Mouse (Mus musculus) stomach, embryonic 15.5 days (tissue): ENCODE results near the gene Olfr665. TPM values are rescaled to one million over a fixed set of nuclear protein-coding genes. Genes with fewer than 3 reads are reported as not detected.

Source experiments
- polyA plus RNA-seq: library from polyadenylated mRNA; unstranded; fragments of >200 nt; fragmentation: Nextera tagmentation; extraction: Ambion mirVana; gene quantifications from 2 replicates; pipeline ENCODE4 v1.2.1, GENCODE M21; 2015

Olfr665 gene
- polyA plus RNA-seq, 1 experiment from 2014 or later, result not detected

Other genes starting within 250 kb of the Olfr665 start
- gene Olfr658, start 230.7 kb upstream of the Olfr665 start, polyA plus RNA-seq, result not detected in 2 replicates
- not detected in 2 replicates for gene Olfr659, start 211.3 kb upstream of the Olfr665 start, polyA plus RNA-seq
- gene Olfr661, start 191.5 kb upstream of the Olfr665 start, polyA plus RNA-seq, result not detected in 2 replicates
- gene Usp17le, start 100.6 kb upstream of the Olfr665 start, polyA plus RNA-seq, result not detected in 2 replicates
- not detected in 2 replicates for gene Usp17lb, start 35.4 kb upstream of the Olfr665 start, polyA plus RNA-seq
- not detected in 2 replicates for gene Usp17la, start 21.0 kb upstream of the Olfr665 start, polyA plus RNA-seq
- gene Olfr666, start 17.9 kb downstream of the Olfr665 start, polyA plus RNA-seq, result not detected in 2 replicates
- not detected in 2 replicates for gene Olfr667, start 43.5 kb downstream of the Olfr665 start, polyA plus RNA-seq
- not detected in 2 replicates for gene Olfr668, start 50.0 kb downstream of the Olfr665 start, polyA plus RNA-seq
- gene Olfr669, start 56.2 kb downstream of the Olfr665 start, polyA plus RNA-seq, result not detected in 2 replicates
- gene Olfr670, start 84.6 kb downstream of the Olfr665 start, polyA plus RNA-seq, result not detected in 2 replicates
- not detected in 2 replicates for gene Olfr671, start 101.1 kb downstream of the Olfr665 start, polyA plus RNA-seq
- gene Olfr672, start 124.0 kb downstream of the Olfr665 start, polyA plus RNA-seq, result not detected in 2 replicates
- not detected in 2 replicates for gene Olfr675, start 150.4 kb downstream of the Olfr665 start, polyA plus RNA-seq
- gene Olfr676, start 154.7 kb downstream of the Olfr665 start, polyA plus RNA-seq, result not detected in 2 replicates
- gene Olfr677, start 173.3 kb downstream of the Olfr665 start, polyA plus RNA-seq, result not detected in 2 replicates
- not detected in 2 replicates for gene Olfr678, start 186.4 kb downstream of the Olfr665 start, polyA plus RNA-seq
- not detected in 2 replicates for gene Olfr679, start 203.2 kb downstream of the Olfr665 start, polyA plus RNA-seq
- not detected in 2 replicates for gene Olfr680-ps1, start 214.8 kb downstream of the Olfr665 start, polyA plus RNA-seq
- gene Olfr681, start 238.8 kb downstream of the Olfr665 start, polyA plus RNA-seq, result not detected in 2 replicates